In genomic region chr17:50106811-50107210, GRCm38 (mm10) we compare ENCODE assay signal across 34 mouse cellular contexts.
"Had no signal": no experiment of that assay in that cellular context is flagged by ENCODE, and none has a peak within 500 bp of the region (broad histone marks: within the 10 kb centered on the region; RNA-seq: fewer than 3 reads in every experiment).

No protein-coding gene starts in this region.

- H3K9ac ChIP-seq: heart, embryonic 12.5 days; heart, embryonic 13.5 days; heart, embryonic 15.5 days; hindbrain, embryonic 12.5 days; hindbrain, embryonic 13.5 days; hindbrain, embryonic 14.5 days; hindbrain, embryonic 15.5 days; intestine, embryonic 15.5 days; kidney, embryonic 15.5 days had no signal

- DNase-seq: heart, postnatal 10 days; heart, postnatal 14 days; heart, postnatal 36 days; heart, postnatal 4 days; kidney, adult 11 months; kidney, adult 18-20 months; kidney, adult 2 months; kidney, adult 8-10 months; kidney, adult 9 months; kidney, postnatal 10 days; kidney, postnatal 14 days; kidney, postnatal 25 days; kidney, postnatal 36 days; kidney, postnatal 4 days; layer of hippocampus, adult 9-11 months; layer of hippocampus, postnatal 36 days had no signal

- H3K4me1 ChIP-seq: heart, embryonic 12.5 days; heart, embryonic 13.5 days; heart, embryonic 15.5 days; hindbrain, embryonic 10.5 days; hindbrain, embryonic 12.5 days; intestine, embryonic 15.5 days; kidney, embryonic 15.5 days had no signal

- H3K4me2 ChIP-seq: heart, embryonic 11.5 days; heart, embryonic 12.5 days; heart, embryonic 13.5 days; heart, embryonic 15.5 days; hindbrain, embryonic 12.5 days; hindbrain, embryonic 13.5 days; hindbrain, embryonic 14.5 days; hindbrain, embryonic 15.5 days; intestine, embryonic 15.5 days; kidney, embryonic 15.5 days had no signal

- ATAC-seq: hindbrain, embryonic 16.5 days; hindbrain, postnatal 0 days; inflammation-experienced regulatory T-cells, adult 6 months; intestine, embryonic 15.5 days; intestine, embryonic 16.5 days; intestine, postnatal 0 days had no signal

- H3K36me3 ChIP-seq: hindbrain, embryonic 10.5 days; hindbrain, embryonic 12.5 days; hindbrain, embryonic 15.5 days; intestine, embryonic 15.5 days had no signal

- H3K27ac ChIP-seq: heart, embryonic 13.5 days; heart, embryonic 15.5 days; hindbrain, embryonic 10.5 days; hindbrain, embryonic 12.5 days; hindbrain, embryonic 13.5 days; hindbrain, embryonic 14.5 days; hindbrain, embryonic 15.5 days; hindbrain, postnatal 0 days; intestine, embryonic 15.5 days; kidney, embryonic 15.5 days; kidney, postnatal 0 days; layer of hippocampus, adult 2 months had no signal

- H3K27me3 ChIP-seq: heart, embryonic 12.5 days; heart, embryonic 13.5 days; heart, embryonic 15.5 days; hindbrain, embryonic 12.5 days; hindbrain, embryonic 13.5 days; hindbrain, embryonic 15.5 days; intestine, embryonic 15.5 days; kidney, embryonic 15.5 days had no signal

- H3K4me3 ChIP-seq: heart, embryonic 12.5 days; heart, embryonic 13.5 days; heart, embryonic 15.5 days; hindbrain, embryonic 10.5 days; hindbrain, embryonic 12.5 days; hindbrain, embryonic 13.5 days; hindbrain, embryonic 15.5 days; intestine, embryonic 15.5 days; kidney, embryonic 15.5 days; layer of hippocampus, adult 2 months had no signal

- H3K9me3 ChIP-seq: heart, embryonic 15.5 days; hindbrain, embryonic 12.5 days; hindbrain, embryonic 15.5 days; intestine, embryonic 15.5 days; kidney, embryonic 15.5 days had no signal
